ENCODE assay signal across 14 mouse cellular contexts in the genomic region with DNA sequence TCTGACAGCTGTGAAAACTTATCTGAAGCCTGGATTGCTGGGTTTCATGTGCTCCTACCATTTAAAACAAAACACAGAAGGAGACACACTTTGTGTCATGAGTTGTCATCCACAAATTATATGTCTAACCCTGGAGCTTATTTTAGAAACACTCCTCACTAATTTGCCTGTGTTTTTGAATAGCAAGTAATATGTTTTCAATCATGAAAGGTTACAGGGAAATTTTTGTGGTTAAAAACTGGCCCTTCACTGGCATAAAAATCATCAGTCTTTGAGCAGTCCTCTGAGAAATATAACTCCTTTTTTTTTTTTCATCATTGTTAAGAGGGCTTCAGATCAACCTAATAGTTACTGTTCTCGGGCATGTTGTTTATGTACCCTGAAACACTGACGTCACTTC.
"Had no signal": no experiment of that assay in that cellular context is flagged by ENCODE, and none has a peak within 500 bp of the region (broad histone marks: within the 10 kb centered on the region; RNA-seq: fewer than 3 reads in every experiment).

No protein-coding gene starts in this region.

- DNase-seq: kidney, adult 8-10 months; kidney, postnatal 25 days; layer of hippocampus, adult 9-11 months; liver, embryonic 13.5 days; lung, adult 2 months; lung, postnatal 36 days; thymus, adult 18-20 months; thymus, postnatal 36 days had no signal

- H3K27me3 ChIP-seq: kidney, embryonic 15.5 days; liver, embryonic 13.5 days; midbrain, embryonic 13.5 days had no signal

- H3K4me1 ChIP-seq: kidney, embryonic 15.5 days; liver, embryonic 13.5 days; megakaryocyte, embryonic 14.5 days; midbrain, embryonic 10.5 days; midbrain, embryonic 13.5 days had no signal

- H3K27ac ChIP-seq: kidney, embryonic 15.5 days; layer of hippocampus, adult 2 months; liver, embryonic 13.5 days; midbrain, embryonic 10.5 days; midbrain, embryonic 13.5 days had no signal

- H3K9ac ChIP-seq: kidney, embryonic 15.5 days; liver, embryonic 13.5 days; midbrain, embryonic 13.5 days had no signal

- ATAC-seq: midbrain, embryonic 13.5 days; midbrain, embryonic 16.5 days had no signal

- H3K36me3 ChIP-seq: kidney, embryonic 15.5 days; liver, embryonic 13.5 days; midbrain, embryonic 10.5 days; midbrain, embryonic 13.5 days had no signal

- H3K9me3 ChIP-seq: kidney, embryonic 15.5 days; liver, embryonic 13.5 days; midbrain, embryonic 10.5 days; midbrain, embryonic 13.5 days had no signal

- H3K4me3 ChIP-seq: kidney, embryonic 15.5 days; layer of hippocampus, adult 2 months; liver, embryonic 13.5 days; midbrain, embryonic 10.5 days; midbrain, embryonic 13.5 days had no signal

- H3K4me2 ChIP-seq: kidney, embryonic 15.5 days; liver, embryonic 13.5 days; midbrain, embryonic 13.5 days had no signal
